Mouse (Mus musculus) embryonic facial prominence, embryonic 13.5 days (tissue): ENCODE measurements around the gene Trim25. TPM values are rescaled to one million over a fixed set of nuclear protein-coding genes. Genes with fewer than 3 reads are reported as not detected.
A peak's percentile ranks its signal among the peaks of the same experiment; 100 is the strongest.

Experiments
- ATAC-seq: fragments of 200-750 bp; cut with Nextera tagmentation; 2 replicates; pipeline ENCODE4 v1.8.0; 2017; ENCODE audit warnings: low read depth; ENCODE audit not compliant: insufficient number of reproducible peaks, insufficient read depth, low FRiP score, low TSS enrichment
- H3K27ac ChIP-seq: fragments of 300-500 bp; sonication (generic); 2 replicates; pipeline ENCODE4 v1.5.1; 2015; ENCODE audit warnings: moderate library complexity, mild to moderate bottlenecking, inconsistent platforms
- H3K27me3 ChIP-seq: fragments of 300-500 bp; sonication (generic); 2 replicates; pipeline ENCODE4 v1.6.1; 2015; ENCODE audit warnings: mild to moderate bottlenecking, inconsistent platforms
- H3K36me3 ChIP-seq: fragments of 300-500 bp; sonication (generic); 2 replicates; pipeline ENCODE4 v1.6.1; 2015; ENCODE audit warnings: mild to moderate bottlenecking, inconsistent platforms
- H3K4me1 ChIP-seq: fragments of 300-500 bp; sonication (generic); 2 replicates; pipeline ENCODE4 v1.6.1; 2015; ENCODE audit warnings: inconsistent platforms
- H3K4me2 ChIP-seq: fragments of 300-500 bp; sonication (generic); 2 replicates; pipeline ENCODE4 v1.6.1; 2015; ENCODE audit warnings: moderate library complexity, mild to moderate bottlenecking, inconsistent platforms
- H3K4me3 ChIP-seq: fragments of 300-500 bp; sonication (generic); 2 replicates; pipeline ENCODE4 v1.5.1; 2015; ENCODE audit warnings: mild to moderate bottlenecking, inconsistent platforms
- H3K9ac ChIP-seq: fragments of 300-500 bp; sonication (generic); 2 replicates; pipeline ENCODE4 v1.6.1; 2015; ENCODE audit warnings: mild to moderate bottlenecking, inconsistent platforms
- H3K9me3 ChIP-seq: fragments of 300-500 bp; sonication (generic); 2 replicates; pipeline ENCODE4 v1.6.1; 2016; ENCODE audit warnings: inconsistent platforms
- WGBS: fragments of 180-500 bp; shearing (Covaris S2); methylation state at CpG from one replicate; pipeline ENCODE4 v1.1.7; 2015; ENCODE audit warnings: mixed read lengths; 5-methylcytosine and 5-hydroxymethylcytosine counted together
- polyA plus RNA-seq: library from polyadenylated mRNA; unstranded; fragments of >200 nt; fragmentation: Nextera tagmentation; extraction: Ambion mirVana; gene quantifications from 2 replicates; pipeline ENCODE4 v1.2.1, GENCODE M21; 2015

The Trim25 gene
- polyA plus RNA-seq, 1 experiment from 2014 or later: 7.1 TPM

- Histone ChIP-seq H3K4me1 (peaks cover 8% of the 10 kb centered on the region), H3K4me2 (no peak within 1 kb of the TSS), H3K9me3 (no peaks in the 10 kb centered on the region), H3K27ac (no peak within 1 kb of the TSS), H3K4me3 (no peak within 1 kb of the TSS), H3K9ac (no peak within 1 kb of the TSS), H3K36me3 (no peaks in the 10 kb centered on the region), H3K27me3 (no peaks in the 10 kb centered on the region)
- WGBS: 31% methylated on average over 2 of the region's 2 CpGs
- ATAC-seq: no peak
Observed at GRCm38 (mm10) chr11:88970202-88970732, 28.9 kb upstream of the Trim25 start, which contains the start of gene Coil. Coil (plus strand) TSS chr11:88970252.

- under 1% methylated on average over 57 of the region's 62 CpGs for WGBS
- Histone ChIP-seq H3K9me3 (no peaks in the 10 kb centered on the region), H3K27me3 (no peaks in the 10 kb centered on the region), H3K27ac (peak overlapping the region; percentile 93), H3K4me1 (peaks cover 12% of the 10 kb centered on the region), H3K4me2 (peak overlapping the region; percentile 82), H3K4me3 (peak overlapping the region; percentile 68), H3K36me3 (peaks cover 4% of the 10 kb centered on the region; the same call in 1 of the 2 replicates), H3K9ac (peak overlapping the region; percentile 81)
- ATAC-seq: peak; percentile 63
Observed at GRCm38 (mm10) chr11:88973776-88974701, 25.1 kb upstream of the Trim25 start.

DNA sequence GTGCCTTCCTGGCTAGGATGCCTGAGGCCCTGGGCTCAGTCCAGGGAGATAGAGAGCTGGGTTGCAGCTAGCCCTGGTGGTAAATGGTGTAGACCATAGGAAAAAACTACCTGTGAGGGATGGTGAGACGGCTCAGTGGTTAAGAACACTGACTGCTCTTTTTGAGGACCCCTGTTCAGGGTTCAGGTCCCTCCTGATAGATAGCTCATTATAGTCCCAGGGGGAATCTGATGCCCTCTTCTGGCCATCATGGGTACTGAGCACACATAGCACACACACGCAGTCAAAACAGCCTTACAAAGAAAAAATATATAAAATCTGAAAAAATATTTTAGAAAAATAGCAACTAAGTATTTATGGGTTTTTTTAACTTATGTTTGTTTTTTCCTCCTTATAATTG lies 22.9 kb upstream of the Trim25 start:
- Histone ChIP-seq H3K4me2 (no peak overlapping the region), H3K4me1 (peaks cover 12% of the 10 kb centered on the region), H3K4me3 (no peak overlapping the region), H3K27ac (no peak overlapping the region), H3K9me3 (no peaks in the 10 kb centered on the region), H3K9ac (no peak overlapping the region), H3K36me3 (peaks cover 5% of the 10 kb centered on the region), H3K27me3 (no peaks in the 10 kb centered on the region)
- WGBS: 96% methylated on average over 2 of the region's 2 CpGs
- no peak for ATAC-seq

DNA sequence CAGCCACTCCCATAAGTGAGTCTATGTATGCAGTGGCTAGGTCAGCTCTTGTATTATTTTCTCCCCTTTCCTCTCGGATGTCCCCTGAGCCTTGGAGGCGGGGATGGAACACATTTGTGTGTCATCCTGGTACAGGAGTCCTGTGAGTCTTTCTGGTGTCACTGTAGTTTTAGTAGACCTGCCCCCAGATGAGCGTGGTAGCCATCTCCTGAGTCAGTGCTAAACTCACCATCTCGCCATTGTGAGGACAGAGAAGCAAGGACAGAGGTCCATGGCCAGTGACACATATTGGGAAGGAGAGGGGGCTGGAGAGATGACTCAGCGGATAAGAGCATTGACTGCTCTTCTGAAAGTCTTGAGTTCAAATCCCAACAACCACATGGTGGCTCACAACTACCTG lies 22.0 kb upstream of the Trim25 start:
- Histone ChIP-seq H3K27ac (no peak overlapping the region), H3K4me1 (peaks cover 12% of the 10 kb centered on the region), H3K9ac (no peak overlapping the region), H3K27me3 (no peaks in the 10 kb centered on the region), H3K4me3 (no peak overlapping the region), H3K4me2 (no peak overlapping the region), H3K36me3 (peaks cover 14% of the 10 kb centered on the region), H3K9me3 (no peaks in the 10 kb centered on the region)
- no peak for ATAC-seq
- WGBS: 93% methylated on average over 5 of the region's 5 CpGs

DNA sequence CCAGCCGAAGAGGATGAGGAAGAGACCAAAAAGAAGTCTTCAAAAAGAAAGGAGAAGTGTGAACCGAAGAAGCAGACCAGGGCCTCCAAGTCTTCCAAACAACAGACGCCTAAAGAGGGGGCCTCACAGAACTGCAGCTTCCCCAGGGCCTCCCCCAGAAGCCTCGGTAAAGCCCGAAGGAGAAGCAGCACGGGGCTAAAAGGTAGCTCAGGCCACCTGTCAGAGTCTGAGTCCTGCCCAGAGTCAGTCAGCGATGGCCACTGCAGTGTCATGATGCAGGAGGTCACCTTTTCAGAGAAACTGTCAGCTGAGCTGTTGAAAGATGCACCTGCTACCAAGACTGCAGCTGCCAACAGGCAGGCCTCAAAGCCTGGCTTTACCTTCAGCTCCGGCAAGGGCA lies 17.8 kb upstream of the Trim25 start:
- Histone ChIP-seq H3K4me1 (no peaks in the 10 kb centered on the region), H3K9me3 (no peaks in the 10 kb centered on the region), H3K4me3 (no peak overlapping the region), H3K27me3 (no peaks in the 10 kb centered on the region), H3K27ac (no peak overlapping the region), H3K4me2 (no peak overlapping the region), H3K36me3 (peaks cover 48% of the 10 kb centered on the region), H3K9ac (no peak overlapping the region)
- 87% methylated on average over 8 of the region's 8 CpGs for WGBS
- no peak for ATAC-seq

GRCm38 (mm10) chr11:88986616-88987015 lies 12.6 kb upstream of the Trim25 start:
- Histone ChIP-seq H3K4me2 (no peak overlapping the region), H3K36me3 (peaks cover 77% of the 10 kb centered on the region)

DNA sequence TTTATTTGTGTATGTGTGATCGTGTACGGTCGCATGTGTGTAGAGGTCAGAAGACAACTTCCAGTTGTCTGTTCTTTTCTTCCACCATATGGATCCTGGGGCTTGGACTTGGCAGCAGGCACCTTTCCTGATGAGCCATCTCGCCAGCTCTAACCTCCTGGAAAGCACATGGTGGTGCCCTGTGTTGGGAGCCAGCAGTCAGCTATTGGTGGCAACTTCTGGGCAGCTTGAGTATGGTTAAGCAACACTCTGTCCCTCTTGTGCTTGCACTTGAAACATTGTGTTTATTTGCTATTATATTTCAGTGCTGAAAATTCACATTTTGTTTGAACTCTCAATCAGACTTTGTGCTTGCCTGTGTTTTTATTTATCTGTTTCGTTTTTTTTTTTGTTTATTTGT lies 10.2 kb upstream of the Trim25 start:
- ATAC-seq: no peak
- H3K4me2 ChIP-seq: no peak overlapping the region
- H3K27me3 ChIP-seq: no peaks in the 10 kb centered on the region
- WGBS: 76% methylated on average over 5 of the region's 5 CpGs
- no peak overlapping the region for H3K9ac ChIP-seq
- H3K4me3 ChIP-seq: no peak overlapping the region
- H3K9me3 ChIP-seq: no peaks in the 10 kb centered on the region
- H3K27ac ChIP-seq: no peak overlapping the region
- peaks cover 55% of the 10 kb centered on the region for H3K36me3 ChIP-seq
- H3K4me1 ChIP-seq: no peaks in the 10 kb centered on the region

More at GRCm38 (mm10) chr11:88986616-88987015, 12.6 kb upstream of the Trim25 start:
- Histone ChIP-seq H3K4me1 (no peaks in the 10 kb centered on the region), H3K9ac (no peak overlapping the region), H3K9me3 (no peaks in the 10 kb centered on the region), H3K27me3 (no peaks in the 10 kb centered on the region), H3K27ac (no peak overlapping the region), H3K4me3 (no peak overlapping the region)
- ATAC-seq: no peak
- WGBS: 85% methylated on average over 10 of the region's 10 CpGs

DNA sequence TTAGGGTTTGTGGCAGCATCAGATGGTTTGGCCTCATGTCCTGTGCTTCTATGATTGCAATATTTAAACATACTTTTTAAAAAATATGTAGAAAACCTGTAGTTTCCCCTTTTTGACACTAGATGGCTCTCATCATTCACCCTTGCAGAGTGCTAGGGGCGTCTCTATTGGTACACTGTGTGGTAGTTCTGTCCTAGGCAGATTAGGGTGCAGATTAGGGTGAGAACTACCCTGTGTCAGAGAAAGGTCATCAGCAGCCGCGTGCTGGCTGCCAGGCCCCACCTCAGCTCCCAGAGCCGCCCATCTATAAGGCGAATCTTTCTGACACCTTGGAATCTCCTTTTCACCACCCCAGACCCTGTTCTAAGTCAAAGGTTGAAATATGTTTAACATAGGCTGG lies 9.6 kb upstream of the Trim25 start:
- WGBS: 70% methylated on average over 5 of the region's 5 CpGs
- H3K27me3 ChIP-seq: no peaks in the 10 kb centered on the region
- no peaks in the 10 kb centered on the region for H3K4me1 ChIP-seq
- H3K9me3 ChIP-seq: no peaks in the 10 kb centered on the region
- ATAC-seq: no peak
- H3K9ac ChIP-seq: no peak overlapping the region
- no peak overlapping the region for H3K4me2 ChIP-seq
- no peak overlapping the region for H3K4me3 ChIP-seq
- H3K27ac ChIP-seq: no peak overlapping the region
- H3K36me3 ChIP-seq: peaks cover 52% of the 10 kb centered on the region

GRCm38 (mm10) chr11:88993186-88993585 lies 6.0 kb upstream of the Trim25 start:
- Histone ChIP-seq H3K36me3 (peaks cover 21% of the 10 kb centered on the region), H3K4me2 (no peak overlapping the region), H3K4me3 (no peak overlapping the region), H3K4me1 (peaks cover 7% of the 10 kb centered on the region; the same call in 1 of the 2 replicates), H3K9me3 (no peaks in the 10 kb centered on the region), H3K27ac (no peak overlapping the region), H3K9ac (no peak overlapping the region), H3K27me3 (peaks cover 3% of the 10 kb centered on the region; the same call in 1 of the 2 replicates)
- 52% methylated on average over 7 of the region's 7 CpGs for WGBS
- no peak for ATAC-seq

- H3K9me3 ChIP-seq: no peaks in the 10 kb centered on the region
- WGBS: 17% methylated on average over 5 of the region's 5 CpGs
- H3K27ac ChIP-seq: no peak overlapping the region
- peaks cover 18% of the 10 kb centered on the region for H3K36me3 ChIP-seq
- H3K4me1 ChIP-seq: peaks cover 7% of the 10 kb centered on the region; the same call in 1 of the 2 replicates
- peaks cover 6% of the 10 kb centered on the region for H3K27me3 ChIP-seq
- H3K4me3 ChIP-seq: no peak overlapping the region
- no peak overlapping the region for H3K4me2 ChIP-seq
- ATAC-seq: no peak
- H3K9ac ChIP-seq: no peak overlapping the region
Observed at GRCm38 (mm10) chr11:88993625-88994024, 5.6 kb upstream of the Trim25 start.

DNA sequence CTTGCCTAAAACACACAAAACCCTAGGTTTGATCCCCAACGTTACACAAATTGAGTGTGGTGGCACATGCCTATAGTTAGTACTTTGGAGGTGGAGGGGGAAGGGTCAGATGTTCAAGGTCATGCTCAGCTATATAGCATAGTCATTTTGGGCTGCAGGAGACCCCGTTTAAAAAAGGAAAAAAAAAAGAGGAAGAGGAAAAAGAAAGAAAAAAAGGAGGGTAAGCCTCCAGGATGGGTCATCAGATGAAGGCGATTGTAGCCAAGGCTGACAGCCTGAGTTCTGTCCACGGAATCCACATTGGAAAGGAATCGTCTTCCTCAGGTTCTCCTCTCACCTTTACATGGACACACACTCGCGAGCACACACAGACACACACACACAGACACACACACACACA lies 4.7 kb upstream of the Trim25 start:
- Histone ChIP-seq H3K36me3 (peaks cover 12% of the 10 kb centered on the region), H3K4me1 (peaks cover 14% of the 10 kb centered on the region), H3K9ac (no peak overlapping the region), H3K27me3 (peaks cover 15% of the 10 kb centered on the region), H3K9me3 (no peaks in the 10 kb centered on the region), H3K4me2 (no peak overlapping the region), H3K4me3 (no peak overlapping the region), H3K27ac (no peak overlapping the region)
- WGBS: 83% methylated on average over 7 of the region's 7 CpGs
- no peak for ATAC-seq

DNA sequence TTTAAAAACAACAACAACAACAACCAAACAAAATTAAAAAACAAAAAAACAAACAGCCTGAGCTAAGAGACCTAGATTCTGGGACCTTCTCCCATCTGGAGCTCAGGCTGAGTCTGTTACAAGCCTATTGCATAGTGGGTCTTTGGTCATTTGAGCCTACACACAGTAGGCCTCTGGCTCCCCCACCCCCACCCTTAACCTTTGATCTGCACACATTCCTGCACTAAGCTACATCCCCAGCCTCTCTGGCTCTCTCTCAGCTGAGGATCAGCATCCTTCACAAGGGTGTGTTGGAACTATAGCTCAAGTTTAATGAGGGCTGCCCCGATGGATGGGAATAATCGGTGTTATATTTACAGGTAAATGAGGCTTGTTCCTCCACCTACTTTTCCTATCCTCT lies 3.6 kb upstream of the Trim25 start:
- no peak for ATAC-seq
- H3K4me1 ChIP-seq: peaks cover 14% of the 10 kb centered on the region
- H3K36me3 ChIP-seq: peaks cover 8% of the 10 kb centered on the region
- no peak overlapping the region for H3K4me2 ChIP-seq
- H3K27ac ChIP-seq: no peak overlapping the region
- H3K4me3 ChIP-seq: no peak overlapping the region
- 95% methylated on average over 2 of the region's 2 CpGs for WGBS
- H3K9me3 ChIP-seq: no peaks in the 10 kb centered on the region
- H3K9ac ChIP-seq: no peak overlapping the region
- peaks cover 26% of the 10 kb centered on the region for H3K27me3 ChIP-seq
